Mouse (Mus musculus) cerebellum, postnatal 36 days (tissue): ENCODE measurements at regions not wholly inside any gene's neighbourhood (a gene's known extent, or its start where the extent isn't known, plus 50 kb on each side); places are given as distances from the start of the nearest gene placed in this dataset.
A peak's percentile ranks its signal among the peaks of the same experiment; 100 is the strongest.

Experiments used
- DNase-seq, 2 experiments: peaks; one replicate each; pipeline ENCODE4 v3.0.0; 2021 to 2022; ENCODE audit warnings: mixed read lengths in 2 of 2

GRCm38 (mm10) chr13:5234232-5234631 lies 625.3 kb upstream of the Akr1e1 start:
- DNase-seq, result no peak

GRCm38 (mm10) chr13:5235391-5235790 lies 625.9 kb upstream of the Klf6 start:
- no peak for DNase-seq

- DNase-seq, result no peak
Observed at GRCm38 (mm10) chr13:5240541-5240940, 620.7 kb upstream of the Klf6 start.

- no peak for DNase-seq
Observed at GRCm38 (mm10) chr13:5242782-5243181, 618.5 kb upstream of the Klf6 start.

GRCm38 (mm10) chr13:5248671-5249391 lies 612.5 kb upstream of the Klf6 start:
- DNase-seq, result no peak

GRCm38 (mm10) chr13:5257891-5258660 lies 603.2 kb upstream of the Klf6 start:
- DNase-seq, result peak in 1 of 2 experiments; percentile 20

GRCm38 (mm10) chr13:5259760-5260159 lies 601.5 kb upstream of the Klf6 start:
- DNase-seq, result no peak

- DNase-seq, result no peak
Observed at GRCm38 (mm10) chr13:5272506-5273192, 588.6 kb upstream of the Klf6 start.

- no peak for DNase-seq
Observed at GRCm38 (mm10) chr13:5276564-5276963, 584.7 kb upstream of the Klf6 start.

- DNase-seq, result no peak
Observed at GRCm38 (mm10) chr13:5289753-5290449, 571.4 kb upstream of the Klf6 start.

- DNase-seq, result peak in 1 of 2 experiments; percentile 4
Observed at GRCm38 (mm10) chr13:5302141-5302540, 559.1 kb upstream of the Klf6 start.

- DNase-seq, result no peak
Observed at GRCm38 (mm10) chr13:5306688-5307087, 554.6 kb upstream of the Klf6 start.

GRCm38 (mm10) chr13:5313297-5313696 lies 548.0 kb upstream of the Klf6 start:
- DNase-seq, result peak; percentile 37 to 38

- no peak for DNase-seq
Observed at GRCm38 (mm10) chr13:5315011-5315410, 546.3 kb upstream of the Klf6 start.

GRCm38 (mm10) chr13:5317941-5318856 lies 543.1 kb upstream of the Klf6 start:
- DNase-seq, result no peak

- DNase-seq, result no peak
Observed at GRCm38 (mm10) chr13:5345712-5346111, 515.6 kb upstream of the Klf6 start.

GRCm38 (mm10) chr13:5347503-5348469 lies 513.5 kb upstream of the Klf6 start:
- no peak for DNase-seq

- no peak for DNase-seq
Observed at GRCm38 (mm10) chr13:5367058-5367797, 494.1 kb upstream of the Klf6 start.

GRCm38 (mm10) chr13:5370007-5370406 lies 491.3 kb upstream of the Klf6 start:
- DNase-seq, result no peak

- no peak for DNase-seq
Observed at GRCm38 (mm10) chr13:5373191-5373590, 488.1 kb upstream of the Klf6 start.
